Mouse (Mus musculus) liver, adult 2 months (tissue): ENCODE results near the gene G3bp1.

Source experiments
- CTCF ChIP-seq: fragments of 200-500 bp; IDR thresholded peaks from 2 replicates; pipeline ENCODE4 v1.5.1; 2011; ENCODE audit warnings: low read depth, low read length, control low read depth
- POLR2A ChIP-seq: fragments of 200-500 bp; IDR thresholded peaks from 2 replicates; pipeline ENCODE4 v1.6.1; 2011; ENCODE audit warnings: low read length, control low read depth; ENCODE audit not compliant: insufficient read depth; ENCODE audit errors: extremely low read depth

DNA sequence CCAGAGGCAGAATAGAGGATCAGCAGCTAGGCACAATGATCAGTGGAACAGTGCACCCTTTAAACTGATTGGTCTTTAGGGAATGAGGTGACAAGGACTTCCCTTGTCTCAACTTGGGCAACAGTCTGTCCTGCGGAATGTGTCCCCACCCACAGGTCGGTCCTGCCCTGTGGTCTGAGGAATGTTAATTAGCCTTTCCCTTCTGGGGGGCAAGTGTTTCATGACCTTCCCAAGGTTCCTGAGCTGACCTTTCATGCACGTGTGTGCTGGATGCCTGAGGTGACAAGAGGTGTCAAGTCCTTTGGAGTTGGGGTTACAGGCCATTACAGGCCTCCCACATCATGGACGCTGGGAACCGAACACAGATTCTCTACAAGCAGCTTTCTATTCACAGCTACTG lies 29.8 kb upstream of the G3bp1 start:
- TF ChIP-seq POLR2A (no peak), CTCF (no peak)
